Mouse (Mus musculus): ENCODE measurements around the gene Sall4. TPM values are rescaled to one million over a fixed set of nuclear protein-coding genes. Genes with fewer than 3 reads are reported as not detected.
A peak's percentile ranks its signal among the peaks of the same experiment; 100 is the strongest.

Gene Sall4
- total RNA-seq, 1 experiment: 143 TPM

DNA sequence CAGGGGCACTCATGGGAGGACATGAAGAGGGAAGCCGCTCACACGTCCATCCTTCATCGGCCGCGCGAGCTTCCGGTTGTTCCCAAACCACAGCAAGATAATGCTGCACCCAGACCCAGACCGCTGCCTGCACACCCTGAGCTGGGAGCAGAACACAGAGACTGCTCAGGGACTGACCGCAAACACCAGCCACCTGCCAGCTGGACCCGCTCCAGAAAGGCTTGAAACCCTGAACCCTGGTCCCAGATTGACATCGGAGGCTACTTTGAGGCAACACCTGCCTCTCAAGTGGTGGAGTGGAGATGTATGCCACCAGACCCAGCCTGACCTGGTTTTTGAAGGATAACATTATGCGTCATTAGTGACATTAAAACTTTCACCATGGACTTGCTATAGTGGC, 31.6 kb upstream of the Sall4 start:
- DNase-seq (ENCODE audit: low read depth, low spot score): no peak
- in situ Hi-C loops (cut with MboI; ENCODE audit: low sequenced_read_pairs in 2 of 2, unreplicated experiment in 2 of 2): no loop called here
- peak overlapping the region; percentile 19 to 30; a peak in 3 of 4 replicates for H3K4me3 ChIP-seq (ENCODE audit: insufficient read depth in 1 of 2, low read depth in 1 of 2, low read length in 2 of 2, poor library complexity in 1 of 2, severe bottlenecking in 1 of 2)
- TF ChIP-seq CHD2 (IDR thresholded peaks at IDR 0.05; ENCODE audit: low read depth, low read length): no peak
- no peaks in the 10 kb centered on the region for H3K9me3 ChIP-seq (ENCODE audit: control insufficient read depth, insufficient read depth, low read depth, low read length)
- H3K9ac ChIP-seq (ENCODE audit: insufficient read depth, low read depth, low read length, poor library complexity, severe bottlenecking): peak overlapping the region; percentile 36; the same call in 1 of the 2 replicates
- H3K4me1 ChIP-seq (ENCODE audit: control insufficient read depth in 2 of 2, insufficient read depth in 2 of 2, low read length in 2 of 2, poor library complexity in 1 of 2): peaks cover 0 to 7% of the 10 kb centered on the region in 2 experiments; a peak in 1 of 4 replicates
- no peak overlapping the region; the same call in 1 of the 2 replicates for H3K27ac ChIP-seq (ENCODE audit: insufficient read depth, low read depth, low read length, poor library complexity, severe bottlenecking)
- no peaks in the 10 kb centered on the region for H3K36me3 ChIP-seq (ENCODE audit: control insufficient read depth, insufficient read depth, low read length, poor library complexity, severe bottlenecking)

DNA sequence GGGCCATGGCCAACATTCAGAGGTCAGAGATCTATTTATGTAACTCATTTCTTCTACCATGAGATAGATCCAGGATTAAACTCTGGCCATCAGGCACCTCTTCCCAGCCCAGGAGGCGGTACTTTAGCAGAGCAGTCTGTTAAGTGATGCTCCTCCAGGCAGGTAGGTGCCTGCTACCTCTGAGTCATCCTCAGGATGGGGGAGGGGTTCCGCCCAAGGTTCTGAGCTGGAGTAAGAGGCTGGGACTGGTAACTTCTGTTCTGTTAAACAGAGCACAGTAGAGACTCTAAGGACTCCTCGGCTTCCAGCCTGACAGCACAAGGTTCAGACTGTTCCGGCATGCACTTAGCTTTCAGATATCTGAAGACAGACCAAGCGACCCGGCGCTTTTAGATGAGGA, 31.2 kb upstream of the Sall4 start:
- Histone ChIP-seq H3K36me3 (ENCODE audit: control insufficient read depth, insufficient read depth, low read length, poor library complexity, severe bottlenecking) (no peaks in the 10 kb centered on the region), H3K9me3 (ENCODE audit: control insufficient read depth, insufficient read depth, low read depth, low read length) (no peaks in the 10 kb centered on the region), H3K9ac (ENCODE audit: insufficient read depth, low read depth, low read length, poor library complexity, severe bottlenecking) (peak overlapping the region; percentile 36; the same call in 1 of the 2 replicates), H3K27ac (ENCODE audit: insufficient read depth, low read depth, low read length, poor library complexity, severe bottlenecking) (no peak overlapping the region), H3K4me3 (ENCODE audit: insufficient read depth in 1 of 2, low read depth in 1 of 2, low read length in 2 of 2, poor library complexity in 1 of 2, severe bottlenecking in 1 of 2) (peak overlapping the region; percentile 19 to 30; a peak in 3 of 4 replicates), H3K4me1 (ENCODE audit: control insufficient read depth in 2 of 2, insufficient read depth in 2 of 2, low read length in 2 of 2, poor library complexity in 1 of 2) (peaks cover 0 to 7% of the 10 kb centered on the region in 2 experiments; a peak in 1 of 4 replicates)
- TF ChIP-seq CHD2 (IDR thresholded peaks at IDR 0.05; ENCODE audit: low read depth, low read length): no peak
- TF ChIP-seq ZC3H11A (IDR thresholded peaks at IDR 0.05; ENCODE audit: borderline replicate concordance, low read depth, low read length): no peak
- no peak for TF ChIP-seq MAFK (IDR thresholded peaks at IDR 0.05; ENCODE audit: insufficient read depth, low read depth, low read length)
- TF ChIP-seq HCFC1 (IDR thresholded peaks at IDR 0.05; ENCODE audit: borderline replicate concordance, insufficient read depth, low read length): no peak
- DNase-seq (ENCODE audit: low read depth, low spot score): no peak
- in situ Hi-C loops (cut with MboI; ENCODE audit: low sequenced_read_pairs in 2 of 2, unreplicated experiment in 2 of 2): no loop called here

DNA sequence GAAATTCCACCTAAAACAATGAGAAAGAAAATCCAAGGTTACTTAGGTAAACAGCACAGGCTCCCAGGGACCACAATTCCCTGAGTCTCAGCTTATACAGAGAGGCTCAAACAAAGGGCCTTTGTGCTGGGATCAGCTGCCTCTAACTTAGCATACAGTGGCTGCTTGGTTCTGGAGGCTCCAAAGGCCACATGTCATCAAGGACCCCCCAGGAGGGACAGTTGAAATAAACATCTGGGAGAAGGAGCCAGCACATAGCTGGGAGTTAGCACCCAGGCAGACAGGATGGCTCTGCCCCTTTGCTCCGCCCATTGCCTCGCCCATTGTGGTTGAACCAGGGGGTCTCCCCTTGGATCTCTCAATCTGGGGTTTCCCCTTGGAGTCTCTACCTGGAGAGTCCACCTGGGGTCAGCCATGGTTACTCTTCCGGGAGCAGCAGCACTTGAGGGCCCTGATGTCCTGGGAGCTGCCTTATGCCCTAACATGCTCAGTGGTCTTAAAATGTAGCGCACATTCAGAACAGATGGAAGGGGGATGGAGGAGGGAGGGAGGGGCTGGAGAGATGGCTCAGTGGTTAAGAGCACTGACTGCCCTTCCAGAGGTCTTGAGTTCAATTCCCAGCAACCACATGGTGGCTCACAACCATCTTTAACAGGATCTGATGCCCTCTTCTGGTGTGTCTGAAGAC, 23.5 kb upstream of the Sall4 start:
- TF ChIP-seq ZNF384 (IDR thresholded peaks at IDR 0.05; ENCODE audit: low read depth, low read length): no peak
- TF ChIP-seq CHD2 (IDR thresholded peaks at IDR 0.05; ENCODE audit: low read depth, low read length): no peak
- TF ChIP-seq MAFK (IDR thresholded peaks at IDR 0.05; ENCODE audit: insufficient read depth, low read depth, low read length): no peak
- no peak for TF ChIP-seq ZC3H11A (IDR thresholded peaks at IDR 0.05; ENCODE audit: borderline replicate concordance, low read depth, low read length)
- no peak for TF ChIP-seq HCFC1 (IDR thresholded peaks at IDR 0.05; ENCODE audit: borderline replicate concordance, insufficient read depth, low read length)
- H3K36me3 ChIP-seq (ENCODE audit: control insufficient read depth, insufficient read depth, low read length, poor library complexity, severe bottlenecking): no peaks in the 10 kb centered on the region
- peaks cover 0 to 10% of the 10 kb centered on the region in 2 experiments; a peak in 3 of 4 replicates for H3K4me1 ChIP-seq (ENCODE audit: control insufficient read depth in 2 of 2, insufficient read depth in 2 of 2, low read length in 2 of 2, poor library complexity in 1 of 2)
- H3K9ac ChIP-seq (ENCODE audit: insufficient read depth, low read depth, low read length, poor library complexity, severe bottlenecking): no peak overlapping the region
- H3K27ac ChIP-seq (ENCODE audit: insufficient read depth, low read depth, low read length, poor library complexity, severe bottlenecking): peak overlapping the region; percentile 83
- no peaks in the 10 kb centered on the region for H3K9me3 ChIP-seq (ENCODE audit: control insufficient read depth, insufficient read depth, low read depth, low read length)
- peak; percentile 60 for DNase-seq (ENCODE audit: low read depth, low spot score)
- in situ Hi-C loops (cut with MboI; ENCODE audit: low sequenced_read_pairs in 2 of 2, unreplicated experiment in 2 of 2): no loop called here
- no peak overlapping the region for H3K4me3 ChIP-seq (ENCODE audit: insufficient read depth in 1 of 2, low read depth in 1 of 2, low read length in 2 of 2, poor library complexity in 1 of 2, severe bottlenecking in 1 of 2)

DNA sequence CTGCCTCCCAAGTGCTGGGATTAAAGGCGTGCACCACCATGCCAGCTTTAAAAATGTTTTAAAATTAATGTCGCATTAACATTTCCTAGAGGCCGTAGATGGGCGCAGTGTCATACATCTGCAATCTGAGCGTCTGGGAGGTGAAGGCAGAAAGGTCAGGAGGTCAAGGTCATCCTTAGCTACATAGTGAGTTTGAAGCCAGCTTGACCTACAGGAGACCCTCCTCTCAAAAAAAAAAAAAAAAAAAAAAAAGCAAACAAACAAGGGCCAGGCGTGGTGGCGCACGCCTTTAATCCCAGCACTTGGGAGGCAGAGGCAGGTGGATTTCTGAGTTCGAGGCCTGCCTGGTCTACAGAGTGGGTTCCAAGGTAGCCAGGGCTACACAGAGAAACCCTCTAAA, 18.4 kb upstream of the Sall4 start:
- DNase-seq (ENCODE audit: low read depth, low spot score): no peak
- no peak overlapping the region for H3K4me3 ChIP-seq (ENCODE audit: insufficient read depth in 1 of 2, low read depth in 1 of 2, low read length in 2 of 2, poor library complexity in 1 of 2, severe bottlenecking in 1 of 2)
- H3K4me1 ChIP-seq (ENCODE audit: control insufficient read depth in 2 of 2, insufficient read depth in 2 of 2, low read length in 2 of 2, poor library complexity in 1 of 2): peaks cover 0 to 10% of the 10 kb centered on the region in 2 experiments
- H3K9ac ChIP-seq (ENCODE audit: insufficient read depth, low read depth, low read length, poor library complexity, severe bottlenecking): no peak overlapping the region
- in situ Hi-C loops (cut with MboI; ENCODE audit: low sequenced_read_pairs in 2 of 2, unreplicated experiment in 2 of 2): no loop called here
- peak; percentile 92 for TF ChIP-seq ZNF384 (IDR thresholded peaks at IDR 0.05; ENCODE audit: low read depth, low read length)
- TF ChIP-seq MAFK (IDR thresholded peaks at IDR 0.05; ENCODE audit: insufficient read depth, low read depth, low read length): no peak
- TF ChIP-seq ZC3H11A (IDR thresholded peaks at IDR 0.05; ENCODE audit: borderline replicate concordance, low read depth, low read length): no peak
- TF ChIP-seq CHD2 (IDR thresholded peaks at IDR 0.05; ENCODE audit: low read depth, low read length): no peak
- no peaks in the 10 kb centered on the region for H3K9me3 ChIP-seq (ENCODE audit: control insufficient read depth, insufficient read depth, low read depth, low read length)
- H3K36me3 ChIP-seq (ENCODE audit: control insufficient read depth, insufficient read depth, low read length, poor library complexity, severe bottlenecking): no peaks in the 10 kb centered on the region
- H3K27ac ChIP-seq (ENCODE audit: insufficient read depth, low read depth, low read length, poor library complexity, severe bottlenecking): no peak overlapping the region

DNA sequence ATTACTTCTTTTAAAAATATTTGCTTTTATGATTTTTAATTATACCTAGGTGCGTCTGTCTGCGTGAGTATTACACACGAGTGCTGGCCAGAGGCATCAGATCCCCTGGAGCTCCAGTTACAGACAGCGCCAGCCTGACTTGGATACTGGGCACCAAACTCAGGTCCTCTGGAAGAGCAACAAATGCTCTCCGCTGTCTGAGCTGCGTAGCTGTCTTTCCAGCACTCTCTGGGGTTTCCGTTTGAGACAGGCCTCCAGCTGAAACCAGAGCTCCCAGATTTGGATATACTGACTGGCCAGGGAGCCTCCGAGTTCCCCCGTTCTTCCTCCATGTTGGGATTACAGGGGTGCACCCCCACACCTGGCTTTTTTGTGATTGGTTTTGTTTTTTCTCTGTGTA, 12.9 kb upstream of the Sall4 start:
- no peaks in the 10 kb centered on the region for H3K36me3 ChIP-seq (ENCODE audit: control insufficient read depth, insufficient read depth, low read length, poor library complexity, severe bottlenecking)
- peaks cover 8 to 13% of the 10 kb centered on the region in 2 experiments; a peak in 3 of 4 replicates for H3K4me1 ChIP-seq (ENCODE audit: control insufficient read depth in 2 of 2, insufficient read depth in 2 of 2, low read length in 2 of 2, poor library complexity in 1 of 2)
- DNase-seq (ENCODE audit: low read depth, low spot score): no peak
- H3K9ac ChIP-seq (ENCODE audit: insufficient read depth, low read depth, low read length, poor library complexity, severe bottlenecking): no peak overlapping the region
- H3K27ac ChIP-seq (ENCODE audit: insufficient read depth, low read depth, low read length, poor library complexity, severe bottlenecking): peak overlapping the region; percentile 8; the same call in 1 of the 2 replicates
- in situ Hi-C loops (cut with MboI; ENCODE audit: low sequenced_read_pairs in 2 of 2, unreplicated experiment in 2 of 2): no loop called here
- no peaks in the 10 kb centered on the region for H3K9me3 ChIP-seq (ENCODE audit: control insufficient read depth, insufficient read depth, low read depth, low read length)
- no peak for TF ChIP-seq ZNF384 (IDR thresholded peaks at IDR 0.05; ENCODE audit: low read depth, low read length)
- TF ChIP-seq ZC3H11A (IDR thresholded peaks at IDR 0.05; ENCODE audit: borderline replicate concordance, low read depth, low read length): no peak
- TF ChIP-seq CHD2 (IDR thresholded peaks at IDR 0.05; ENCODE audit: low read depth, low read length): no peak
- no peak for TF ChIP-seq MAFK (IDR thresholded peaks at IDR 0.05; ENCODE audit: insufficient read depth, low read depth, low read length)
- TF ChIP-seq HCFC1 (IDR thresholded peaks at IDR 0.05; ENCODE audit: borderline replicate concordance, insufficient read depth, low read length): no peak
- no peak overlapping the region for H3K4me3 ChIP-seq (ENCODE audit: insufficient read depth in 1 of 2, low read depth in 1 of 2, low read length in 2 of 2, poor library complexity in 1 of 2, severe bottlenecking in 1 of 2)
